Mouse (Mus musculus): ENCODE measurements around the gene Gm45337. TPM values are rescaled to one million over a fixed set of nuclear protein-coding genes. Genes with fewer than 3 reads are reported as not detected.

The Gm45337 gene
- not detected for polyA plus RNA-seq (2017; shearing (Covaris generic))

DNA sequence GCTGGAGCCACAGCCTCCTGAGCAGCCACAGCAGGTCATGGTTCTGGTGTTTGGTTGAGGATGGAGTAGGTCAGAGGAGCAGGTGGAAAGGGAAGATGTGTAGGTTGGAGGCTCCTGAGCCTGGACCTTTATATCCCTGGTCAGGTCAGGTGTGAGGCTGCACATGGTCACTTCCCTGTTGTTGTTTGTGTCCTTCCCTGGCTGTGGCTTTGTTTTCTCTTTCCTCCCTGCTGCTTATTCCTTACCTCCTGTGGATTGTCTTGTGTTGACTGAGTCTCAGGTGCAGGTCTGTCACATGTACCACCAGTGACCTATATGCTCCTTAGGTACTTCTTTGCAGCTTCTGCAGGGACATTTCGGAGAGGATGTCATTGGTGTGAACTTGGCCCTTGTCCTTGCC is at the start of gene Gm45337:
Gm45337 (minus strand) TSS at position 101 of the 400 bp plus-strand sequence.

DNA sequence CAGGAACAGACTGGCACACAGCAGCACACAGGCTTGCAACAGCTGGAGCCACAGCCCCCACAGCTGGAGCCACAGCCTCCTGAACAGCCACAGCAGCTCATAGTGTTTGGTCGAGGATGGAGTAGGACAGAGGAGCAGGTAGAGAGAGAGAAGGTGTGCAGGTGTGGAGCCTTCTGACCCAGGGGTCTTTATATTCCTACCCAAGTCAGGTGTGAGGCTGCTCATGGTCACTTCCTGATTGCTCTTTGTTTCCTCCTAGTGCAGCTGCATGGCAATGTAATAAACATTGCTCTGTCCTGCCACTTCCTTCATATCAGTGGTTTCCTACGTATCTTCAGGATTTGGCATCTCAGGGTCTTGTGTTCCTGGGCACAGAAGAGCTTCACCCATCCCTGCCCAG is 45.9 kb upstream of the Gm45337 start, which contains the start of gene Gm10153:
Gm10153 (minus strand) TSS at position 101 of the 400 bp plus-strand sequence.

DNA sequence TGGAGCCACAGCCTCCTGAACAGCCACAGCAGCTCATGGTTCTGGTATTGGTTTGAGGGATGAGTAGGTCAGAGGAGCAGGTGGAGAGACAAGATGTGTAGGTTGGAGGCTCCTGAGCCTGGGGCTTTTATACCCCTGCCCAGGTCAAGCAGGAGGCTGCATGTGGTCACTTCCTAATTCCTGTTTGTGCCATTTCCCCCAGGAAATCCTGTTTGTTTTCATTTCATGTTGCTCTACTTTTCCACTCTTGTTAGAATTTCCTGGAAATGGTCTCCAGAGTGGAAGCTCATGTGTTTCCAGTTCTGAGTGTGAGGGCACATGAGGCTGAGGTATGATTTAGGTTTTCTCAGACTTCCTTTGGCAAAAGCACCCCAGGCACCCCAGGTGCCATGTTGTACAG is 31.5 kb upstream of the Gm45337 start, which contains the start of gene Krtap5-2:
Krtap5-2 (minus strand) TSS at position 101 of the 400 bp plus-strand sequence.

DNA sequence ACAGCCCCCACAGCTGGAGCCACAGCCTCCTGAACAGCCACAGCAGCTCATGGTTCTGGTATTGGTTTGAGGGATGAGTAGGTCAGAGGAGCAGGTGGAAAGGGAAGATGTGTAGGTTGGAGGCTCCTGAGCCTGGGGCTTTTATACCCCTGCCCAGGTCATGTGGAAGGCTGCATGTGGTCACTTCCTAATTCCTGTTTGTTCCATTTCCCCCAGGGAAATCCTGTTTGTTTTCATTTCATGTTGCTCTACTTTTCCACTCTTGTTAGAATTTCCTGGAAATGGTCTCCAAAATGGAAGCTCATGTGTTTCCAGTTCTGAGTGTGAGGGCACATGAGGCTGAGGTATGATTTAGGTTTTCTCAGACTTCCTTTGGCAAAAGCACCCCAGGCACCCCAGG is 21.2 kb upstream of the Gm45337 start, which contains the start of gene Gm4553:
Gm4553 (minus strand) TSS at position 101 of the 400 bp plus-strand sequence.

DNA sequence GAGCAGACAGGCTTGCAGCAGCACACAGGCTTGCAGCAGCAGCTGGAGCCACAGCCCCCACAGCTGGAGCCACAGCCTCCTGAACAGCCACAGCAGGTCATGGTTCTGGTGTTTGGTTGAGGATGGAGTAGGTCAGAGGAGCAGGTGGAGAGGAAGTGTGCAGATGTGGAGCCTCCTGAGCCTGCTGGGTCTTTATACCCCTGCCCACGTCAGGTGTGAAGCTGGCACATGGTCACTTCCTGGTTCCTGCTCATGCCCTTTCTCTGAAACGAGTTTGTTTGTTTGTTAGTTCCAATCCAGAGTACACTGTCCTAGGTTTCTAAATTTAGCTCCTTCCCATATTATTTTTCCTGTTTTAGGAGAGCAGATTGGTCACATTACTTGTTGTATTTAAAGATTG is 12.6 kb upstream of the Gm45337 start, which contains the start of gene Gm29735:
Gm29735 (minus strand) TSS at position 101 of the 400 bp plus-strand sequence.

DNA sequence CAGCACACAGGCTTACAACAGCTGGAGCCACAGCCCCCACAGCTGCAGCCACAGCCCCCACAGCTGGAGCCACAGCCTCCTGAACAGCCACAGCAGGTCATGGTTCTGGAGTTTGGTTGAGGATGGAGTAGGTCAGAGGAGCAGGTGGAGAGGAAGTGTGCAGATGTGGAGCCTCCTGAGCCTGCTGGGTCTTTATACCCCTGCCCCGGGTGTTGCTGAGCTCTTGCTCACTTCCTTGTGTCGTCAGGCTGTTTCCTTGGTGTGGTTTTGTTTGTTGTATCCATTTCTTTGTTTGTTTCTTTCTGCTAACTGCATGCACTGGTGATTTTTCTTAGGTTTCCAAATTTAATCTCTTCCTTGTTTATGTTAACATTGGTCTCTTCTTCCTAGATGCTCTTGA is 8.5 kb downstream of the Gm45337 start, which contains the start of gene Gm39115:
Gm39115 (minus strand) TSS at position 101 of the 400 bp plus-strand sequence.

DNA sequence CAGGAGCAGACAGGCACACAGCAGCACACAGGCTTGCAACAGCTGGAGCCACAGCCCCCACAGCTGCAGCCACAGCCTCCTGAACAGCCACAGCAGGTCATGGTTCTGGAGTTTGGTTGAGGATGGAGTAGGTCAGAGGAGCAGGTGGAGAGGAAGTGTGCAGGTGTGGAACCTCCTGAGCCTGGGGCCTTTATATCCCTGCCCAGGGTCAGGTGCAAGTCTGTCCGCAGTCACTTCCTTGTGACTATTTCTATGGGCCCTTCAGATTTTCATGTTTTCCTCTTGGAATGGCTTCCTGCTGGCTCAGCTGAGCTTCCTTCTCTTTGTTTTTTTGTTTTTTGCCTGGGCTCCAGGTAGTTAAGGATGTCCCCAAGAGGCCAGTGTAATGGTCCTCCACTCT is 23.8 kb downstream of the Gm45337 start, which contains the start of gene Gm45618:
Gm45618 (minus strand) TSS at position 101 of the 400 bp plus-strand sequence.

DNA sequence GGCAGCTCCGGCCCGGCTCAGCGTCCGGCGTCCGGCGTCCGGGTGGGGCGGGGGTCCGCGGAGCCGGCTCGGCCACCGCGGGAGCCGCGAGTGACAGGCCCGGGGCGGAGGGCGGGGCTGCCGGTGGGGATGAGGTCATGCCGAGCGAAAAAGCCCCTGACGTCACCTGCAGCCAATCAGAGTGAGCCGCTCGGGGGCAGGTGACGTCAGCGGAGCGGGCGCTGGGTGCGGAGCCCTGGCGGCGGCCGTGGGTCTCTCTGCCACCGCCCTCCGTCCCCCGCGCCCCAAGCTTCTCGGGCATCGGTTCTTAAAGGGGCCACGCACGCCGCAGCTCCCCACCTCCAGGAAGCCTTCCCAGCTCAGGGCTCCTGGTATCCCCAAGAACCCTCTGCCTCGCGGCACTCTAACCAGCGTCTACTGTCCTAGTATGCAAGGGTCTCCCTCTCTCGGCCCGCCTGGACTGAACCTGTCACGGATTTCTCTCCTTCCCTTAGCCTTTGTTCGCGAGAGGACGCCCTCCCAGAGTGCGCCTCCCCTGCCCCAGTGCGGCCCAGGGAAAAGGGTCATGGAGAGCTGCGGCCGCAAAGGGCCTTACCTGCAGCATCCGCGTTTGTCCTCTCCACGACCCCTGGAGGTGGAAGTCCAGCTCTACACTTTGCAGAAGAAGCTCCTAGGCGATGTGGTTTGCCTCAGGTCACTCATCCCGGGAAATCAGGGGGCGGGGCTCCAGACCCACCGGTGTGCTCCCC is 49.0 kb downstream of the Gm45337 start, which contains the start of gene Dusp8:
Dusp8 (minus strand) TSS at position 661 of the 749 bp plus-strand sequence.

Other genes starting within 250 kb of the Gm45337 start
- gene Tollip, start 226.1 kb downstream of the Gm45337 start, polyA plus RNA-seq (2017; shearing (Covaris generic)), result 79.1 TPM
- gene Brsk2, start 194.9 kb downstream of the Gm45337 start, polyA plus RNA-seq (2017; shearing (Covaris generic)), result 0.39 TPM
- 132 TPM for gene Mob2, start 83.5 kb downstream of the Gm45337 start, polyA plus RNA-seq (2017; shearing (Covaris generic))
- gene Dusp8, start 48.8 kb downstream of the Gm45337 start, polyA plus RNA-seq (2017; shearing (Covaris generic)), result 32.7 TPM
- gene Gm45618, start 23.9 kb downstream of the Gm45337 start, polyA plus RNA-seq (2017; shearing (Covaris generic)), result 1.2 TPM
- gene Gm39115, start 8.6 kb downstream of the Gm45337 start, polyA plus RNA-seq (2017; shearing (Covaris generic)), result not detected
- gene Gm29735, start 12.5 kb upstream of the Gm45337 start, polyA plus RNA-seq (2017; shearing (Covaris generic)), result not detected
- gene Gm4553, start 21.1 kb upstream of the Gm45337 start, polyA plus RNA-seq (2017; shearing (Covaris generic)), result not detected
- gene Krtap5-2, start 31.4 kb upstream of the Gm45337 start, polyA plus RNA-seq (2017; shearing (Covaris generic)), result not detected
- not detected for gene Gm10153, start 45.8 kb upstream of the Gm45337 start, polyA plus RNA-seq (2017; shearing (Covaris generic))
- not detected for gene Krtap5-3, start 56.8 kb upstream of the Gm45337 start, polyA plus RNA-seq (2017; shearing (Covaris generic))
- gene Gm7579, start 67.3 kb upstream of the Gm45337 start, polyA plus RNA-seq (2017; shearing (Covaris generic)), result not detected
- not detected for gene Krtap5-5, start 85.4 kb upstream of the Gm45337 start, polyA plus RNA-seq (2017; shearing (Covaris generic))
- not detected for gene Gm40460, start 96.5 kb upstream of the Gm45337 start, polyA plus RNA-seq (2017; shearing (Covaris generic))
- gene Gm2431, start 113.7 kb upstream of the Gm45337 start, polyA plus RNA-seq (2017; shearing (Covaris generic)), result not detected
- not detected for gene Gm4559, start 129.8 kb upstream of the Gm45337 start, polyA plus RNA-seq (2017; shearing (Covaris generic))
- not detected for gene Krtap5-1, start 152.5 kb upstream of the Gm45337 start, polyA plus RNA-seq (2017; shearing (Covaris generic))
- not detected for gene Krtap5-4, start 158.9 kb upstream of the Gm45337 start, polyA plus RNA-seq (2017; shearing (Covaris generic))
- gene Ifitm10, start 229.1 kb upstream of the Gm45337 start, polyA plus RNA-seq (2017; shearing (Covaris generic)), result 44.4 TPM
- 28.2 TPM for gene Gm49369, start 238.1 kb upstream of the Gm45337 start, polyA plus RNA-seq (2017; shearing (Covaris generic))
- 419 TPM for gene Ctsd, start 243.4 kb upstream of the Gm45337 start, polyA plus RNA-seq (2017; shearing (Covaris generic))

Data from effector memory CD4-positive, alpha-beta T cell, adult 7 months (primary cell).